Mouse (Mus musculus): ENCODE results near the gene Ocel1. TPM values are rescaled to one million over a fixed set of nuclear protein-coding genes. Genes with fewer than 3 reads are reported as not detected.

The Ocel1 gene
- polyA plus RNA-seq, 1 experiment from 2014 or later = 4.2 TPM

- no peak for ATAC-seq (ENCODE audit: insufficient number of reproducible peaks, insufficient read depth, low FRiP score, low TSS enrichment, low read depth)
- H3K4me3 ChIP-seq = no peak overlapping the region; the same call in 1 of the 2 replicates
- peaks cover 20% of the 10 kb centered on the region for H3K36me3 ChIP-seq
- peak overlapping the region; percentile 72 for H3K4me2 ChIP-seq
- no peaks in the 10 kb centered on the region for H3K9me3 ChIP-seq
- no peaks in the 10 kb centered on the region for H3K27me3 ChIP-seq
- no peak overlapping the region; the same call in 1 of the 2 replicates for H3K27ac ChIP-seq
- peaks cover 31% of the 10 kb centered on the region for H3K4me1 ChIP-seq
- peak overlapping the region; percentile 77; the same call in 1 of the 2 replicates for H3K9ac ChIP-seq
Measured at GRCm38 (mm10) chr8:71368366-71368765, 2.7 kb upstream of the Ocel1 start.

GRCm38 (mm10) chr8:71369040-71369718 lies 1.9 kb upstream of the Ocel1 start:
- Histone ChIP-seq H3K36me3 (peaks cover 28% of the 10 kb centered on the region), H3K4me1 (peaks cover 31% of the 10 kb centered on the region), H3K4me2 (no peak overlapping the region), H3K9me3 (no peaks in the 10 kb centered on the region), H3K27me3 (no peaks in the 10 kb centered on the region), H3K9ac (peak overlapping the region; percentile 21; the same call in 1 of the 2 replicates), H3K27ac (no peak overlapping the region), H3K4me3 (no peak overlapping the region)
- ATAC-seq (ENCODE audit: insufficient number of reproducible peaks, insufficient read depth, low FRiP score, low TSS enrichment, low read depth) = no peak
- 88% methylated on average over 10 of the region's 10 CpGs for WGBS

GRCm38 (mm10) chr8:71370711-71371235 lies 325 bp upstream of the Ocel1 start:
- H3K4me2 ChIP-seq = peak overlapping the region; percentile 57
- H3K4me1 ChIP-seq = peaks cover 38% of the 10 kb centered on the region
- no peak overlapping the region for H3K9ac ChIP-seq
- H3K27me3 ChIP-seq = no peaks in the 10 kb centered on the region
- peaks cover 44% of the 10 kb centered on the region for H3K36me3 ChIP-seq
- no peaks in the 10 kb centered on the region for H3K9me3 ChIP-seq
- no peak for ATAC-seq (ENCODE audit: insufficient number of reproducible peaks, insufficient read depth, low FRiP score, low TSS enrichment, low read depth)
- 24% methylated on average over 5 of the region's 5 CpGs for WGBS
- H3K4me3 ChIP-seq = peak overlapping the region; percentile 65
- peak overlapping the region; percentile 84; the same call in 1 of the 2 replicates for H3K27ac ChIP-seq

- 84% methylated on average over 12 of the region's 12 CpGs for WGBS
- Histone ChIP-seq H3K27ac (no peak overlapping the region), H3K9me3 (no peaks in the 10 kb centered on the region), H3K4me3 (no peak overlapping the region), H3K36me3 (peaks cover 52% of the 10 kb centered on the region), H3K9ac (no peak overlapping the region), H3K4me2 (no peak overlapping the region), H3K4me1 (peaks cover 45% of the 10 kb centered on the region), H3K27me3 (peaks cover 6% of the 10 kb centered on the region; the same call in 1 of the 2 replicates)
- no peak for ATAC-seq (ENCODE audit: insufficient number of reproducible peaks, insufficient read depth, low FRiP score, low TSS enrichment, low read depth)
Measured at GRCm38 (mm10) chr8:71372427-71372826, 1.3 kb downstream of the Ocel1 start.

- no peak for ATAC-seq (ENCODE audit: insufficient number of reproducible peaks, insufficient read depth, low FRiP score, low TSS enrichment, low read depth)
- peaks cover 40% of the 10 kb centered on the region for H3K4me1 ChIP-seq
- no peak overlapping the region for H3K4me3 ChIP-seq
- H3K27ac ChIP-seq = no peak overlapping the region
- H3K4me2 ChIP-seq = no peak overlapping the region
- no peak overlapping the region for H3K9ac ChIP-seq
- H3K9me3 ChIP-seq = no peaks in the 10 kb centered on the region
- 85% methylated on average over 3 of the region's 3 CpGs for WGBS
- H3K27me3 ChIP-seq = peaks cover 6% of the 10 kb centered on the region; the same call in 1 of the 2 replicates
- H3K36me3 ChIP-seq = peaks cover 57% of the 10 kb centered on the region
Measured at GRCm38 (mm10) chr8:71373000-71373399, 1.9 kb downstream of the Ocel1 start.

- H3K9ac ChIP-seq = no peak overlapping the region
- no peak overlapping the region for H3K27ac ChIP-seq
- peaks cover 6% of the 10 kb centered on the region; the same call in 1 of the 2 replicates for H3K27me3 ChIP-seq
- no peak overlapping the region for H3K4me3 ChIP-seq
- H3K4me1 ChIP-seq = peaks cover 47% of the 10 kb centered on the region
- no peak for ATAC-seq (ENCODE audit: insufficient number of reproducible peaks, insufficient read depth, low FRiP score, low TSS enrichment, low read depth)
- WGBS = 76% methylated on average over 17 of the region's 17 CpGs
- peaks cover 48% of the 10 kb centered on the region for H3K36me3 ChIP-seq
- no peaks in the 10 kb centered on the region for H3K9me3 ChIP-seq
- no peak overlapping the region for H3K4me2 ChIP-seq
Measured at GRCm38 (mm10) chr8:71374616-71375206, 3.6 kb downstream of the Ocel1 start.

GRCm38 (mm10) chr8:71375581-71376422 lies 4.7 kb downstream of the Ocel1 start:
- Histone ChIP-seq H3K27ac (no peak overlapping the region), H3K4me3 (peak overlapping the region; percentile 32), H3K36me3 (peaks cover 46% of the 10 kb centered on the region), H3K4me1 (peaks cover 55% of the 10 kb centered on the region), H3K9ac (peak overlapping the region; percentile 60), H3K27me3 (peaks cover 6% of the 10 kb centered on the region; the same call in 1 of the 2 replicates), H3K9me3 (no peaks in the 10 kb centered on the region), H3K4me2 (peak overlapping the region; percentile 64)
- ATAC-seq (ENCODE audit: insufficient number of reproducible peaks, insufficient read depth, low FRiP score, low TSS enrichment, low read depth) = no peak
- 8% methylated on average over 74 of the region's 74 CpGs for WGBS

GRCm38 (mm10) chr8:71376423-71377030 lies 5.4 kb downstream of the Ocel1 start:
- Histone ChIP-seq H3K4me2 (peak overlapping the region; percentile 64), H3K4me1 (peaks cover 55% of the 10 kb centered on the region), H3K9me3 (no peaks in the 10 kb centered on the region), H3K27me3 (peaks cover 6% of the 10 kb centered on the region; the same call in 1 of the 2 replicates), H3K4me3 (peak overlapping the region; percentile 32), H3K36me3 (peaks cover 46% of the 10 kb centered on the region), H3K27ac (no peak overlapping the region), H3K9ac (peak overlapping the region; percentile 60)
- ATAC-seq (ENCODE audit: insufficient number of reproducible peaks, insufficient read depth, low FRiP score, low TSS enrichment, low read depth) = no peak
- WGBS = 47% methylated on average over 8 of the region's 8 CpGs

GRCm38 (mm10) chr8:71379008-71379407 lies 7.9 kb downstream of the Ocel1 start:
- Histone ChIP-seq H3K4me1 (peaks cover 67% of the 10 kb centered on the region), H3K4me3 (peak overlapping the region; percentile 84; the same call in 1 of the 2 replicates)
- ATAC-seq (ENCODE audit: insufficient number of reproducible peaks, insufficient read depth, low FRiP score, low TSS enrichment, low read depth) = no peak

GRCm38 (mm10) chr8:71379512-71380075 lies 8.5 kb downstream of the Ocel1 start:
- Histone ChIP-seq H3K4me1 (peaks cover 67% of the 10 kb centered on the region), H3K27ac (no peak overlapping the region)

More at GRCm38 (mm10) chr8:71379008-71379407, 7.9 kb downstream of the Ocel1 start:
- peaks cover 6% of the 10 kb centered on the region; the same call in 1 of the 2 replicates for H3K27me3 ChIP-seq
- H3K9ac ChIP-seq = 0 out of 2 replicates have a peak overlapping the region, but pooled peaks have one; percentile 90
- H3K27ac ChIP-seq = no peak overlapping the region
- peak overlapping the region; percentile 97 for H3K4me2 ChIP-seq
- WGBS = 50% methylated on average over 4 of the region's 4 CpGs
- peaks cover 35% of the 10 kb centered on the region for H3K36me3 ChIP-seq
- H3K9me3 ChIP-seq = no peaks in the 10 kb centered on the region

More at GRCm38 (mm10) chr8:71379512-71380075, 8.5 kb downstream of the Ocel1 start:
- Histone ChIP-seq H3K27me3 (peaks cover 6% of the 10 kb centered on the region; the same call in 1 of the 2 replicates), H3K36me3 (peaks cover 29% of the 10 kb centered on the region), H3K9ac (peak overlapping the region; percentile 90), H3K4me2 (peak overlapping the region; percentile 97), H3K4me3 (peak overlapping the region; percentile 84), H3K9me3 (no peaks in the 10 kb centered on the region; the same call in 1 of the 2 replicates)
- WGBS = 45% methylated on average over 3 of the region's 3 CpGs
- no peak for ATAC-seq (ENCODE audit: insufficient number of reproducible peaks, insufficient read depth, low FRiP score, low TSS enrichment, low read depth)
